Mouse (Mus musculus) left cerebral cortex, postnatal 14 days (tissue): ENCODE data around the gene Lrrd1. TPM values are rescaled to one million over a fixed set of nuclear protein-coding genes. Genes with fewer than 3 reads are reported as not detected.
A peak's percentile ranks its signal among the peaks of the same experiment; 100 is the strongest.
"Not testable (repeated sequence)": the region's sequence is repeated elsewhere in the genome, so short reads cannot be mapped to it uniquely, and the experiment has no call there.

Source experiments
- DNase-seq, 2 experiments: peaks; one replicate each; pipeline ENCODE4 v3.0.0; 2021 to 2022; ENCODE audit warnings: low spot score in 2 of 2, mixed read lengths in 1 of 2
- intact Hi-C: fragments of 180-260 bp; cut with DNase I; formaldehyde crosslinking; loops from one replicate; pipeline ENCODE4 v1.15.1; 2025
- long read RNA-seq, 2 experiments: library from polyadenylated mRNA; stranded (forward); transcript quantifications; one replicate each; pipeline ENCODE4 v2.0.0; 2021
- total RNA-seq, 2 experiments: library from RNA; stranded (reverse); gene quantifications; 2 replicates each; pipeline ENCODE4 v1.2.3; 2021

The Lrrd1 gene
- not detected for total RNA-seq
- long read RNA-seq, experiment 1, result 0 reads
- long read RNA-seq, experiment 2, result 0 reads

DNA sequence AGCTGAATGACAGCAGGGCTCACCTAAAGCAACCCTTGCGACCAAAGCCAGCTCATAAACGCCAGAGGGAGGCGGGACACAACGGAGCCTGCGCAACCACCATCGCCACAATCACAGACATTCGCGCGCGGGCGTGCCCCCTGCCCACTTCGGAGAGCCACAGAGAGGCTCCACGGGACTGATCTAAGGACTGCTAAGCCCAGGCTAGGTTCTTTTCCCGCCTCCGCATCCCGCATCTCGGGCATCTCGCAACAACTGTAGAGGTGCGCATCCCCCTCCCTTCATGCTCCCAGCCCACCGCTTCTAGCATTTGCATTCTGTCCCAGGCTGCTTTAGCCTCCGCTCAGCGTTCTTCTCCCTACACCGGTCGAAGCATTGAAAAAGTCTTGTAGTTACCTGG is at the start of gene Lrrd1:
Lrrd1 (plus strand) TSS at position 148 of the 400 bp plus-strand sequence.
- intact Hi-C loops, result no loop called here

DNA sequence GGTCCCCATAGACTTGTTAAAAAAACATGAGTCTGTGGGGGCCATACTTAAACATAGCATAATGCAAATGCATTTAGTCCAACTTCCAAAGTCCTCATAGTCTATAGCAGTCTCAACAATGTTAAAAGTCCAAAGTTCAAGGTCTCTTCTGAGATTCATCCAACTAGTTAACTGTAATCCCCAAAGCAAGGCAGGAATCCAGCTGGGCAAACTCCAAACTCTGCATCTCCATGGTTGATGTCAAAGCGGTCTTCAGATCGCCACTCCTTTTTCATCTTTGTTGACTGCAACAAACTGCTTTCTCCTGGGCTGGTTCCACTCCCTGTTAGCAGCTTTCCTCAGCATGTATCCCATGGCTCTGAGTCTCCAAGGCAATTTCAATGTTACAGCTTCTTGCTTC is 47.9 kb upstream of the Lrrd1 start:
- DNase-seq, intact Hi-C loops: not testable (repeated sequence)

More for the DNA sequence above, at the start of gene Lrrd1:
- peak in 1 of 2 experiments; percentile 7 for DNase-seq

DNA sequence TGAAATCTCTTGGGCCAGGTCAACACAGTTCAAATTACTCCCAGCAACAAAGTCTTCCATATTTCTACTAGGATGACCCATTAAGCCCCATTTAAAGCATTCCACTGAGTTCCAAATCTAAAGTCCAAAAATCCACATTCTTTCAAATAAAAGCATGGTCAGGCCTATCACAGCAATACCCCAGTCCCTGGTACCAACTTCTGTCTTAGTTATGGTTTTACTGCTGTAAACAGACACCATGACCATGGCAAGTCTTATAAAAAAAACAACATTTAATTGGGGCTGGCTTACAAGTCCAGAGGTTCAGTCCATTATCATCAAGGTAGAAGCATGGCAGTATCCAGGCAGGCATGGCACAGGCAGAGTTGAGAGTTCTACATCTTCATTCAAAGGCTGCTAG is 46.3 kb upstream of the Lrrd1 start:
- DNase-seq, intact Hi-C loops: not testable (repeated sequence)

DNA sequence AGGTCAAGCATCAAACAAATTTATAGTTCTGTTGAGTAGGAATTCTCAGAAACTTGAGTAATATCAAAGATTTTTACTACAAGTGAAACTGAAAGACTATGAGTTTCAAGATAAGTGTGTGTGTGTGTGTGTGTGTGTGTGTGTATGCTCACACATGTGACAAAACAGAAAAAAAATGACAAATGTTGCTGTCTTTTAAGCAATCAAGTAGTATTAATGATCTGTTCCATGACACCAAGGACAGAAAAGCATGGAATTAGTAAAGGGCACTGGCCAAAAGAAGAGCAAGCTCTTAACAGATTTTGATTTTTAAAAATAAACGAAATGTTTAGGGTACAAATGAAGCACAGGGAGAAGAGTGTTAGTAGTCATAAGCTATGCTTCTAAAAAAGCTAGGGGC is 44.9 kb upstream of the Lrrd1 start:
- intact Hi-C loops, result loop anchor here (5.0 kb wide), 1 partner anchor 153 kb away; no protein-coding TSS in a partner anchor
- no peak for DNase-seq

DNA sequence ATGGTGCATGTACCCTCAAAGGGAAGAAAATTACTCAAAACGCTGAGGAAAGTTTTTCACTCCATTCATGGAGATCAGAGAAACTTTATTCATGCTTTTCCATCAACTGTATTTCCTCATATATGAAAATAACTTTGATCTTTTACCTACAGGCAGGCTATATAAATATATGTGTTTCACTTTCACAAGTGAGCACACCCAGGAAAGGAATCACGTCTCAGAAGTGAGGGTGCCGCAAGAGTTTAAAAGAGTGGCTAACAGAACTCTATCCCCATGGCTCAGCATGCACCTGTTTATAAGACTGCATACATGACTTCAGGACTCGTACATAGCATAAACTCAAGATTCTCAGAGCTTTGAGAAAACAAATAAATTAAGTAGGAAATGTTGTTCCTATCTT is 44.1 kb upstream of the Lrrd1 start:
- no peak for DNase-seq
- intact Hi-C loops, result loop anchor here (5.0 kb wide), 1 partner anchor 154 kb away; no protein-coding TSS in a partner anchor

DNA sequence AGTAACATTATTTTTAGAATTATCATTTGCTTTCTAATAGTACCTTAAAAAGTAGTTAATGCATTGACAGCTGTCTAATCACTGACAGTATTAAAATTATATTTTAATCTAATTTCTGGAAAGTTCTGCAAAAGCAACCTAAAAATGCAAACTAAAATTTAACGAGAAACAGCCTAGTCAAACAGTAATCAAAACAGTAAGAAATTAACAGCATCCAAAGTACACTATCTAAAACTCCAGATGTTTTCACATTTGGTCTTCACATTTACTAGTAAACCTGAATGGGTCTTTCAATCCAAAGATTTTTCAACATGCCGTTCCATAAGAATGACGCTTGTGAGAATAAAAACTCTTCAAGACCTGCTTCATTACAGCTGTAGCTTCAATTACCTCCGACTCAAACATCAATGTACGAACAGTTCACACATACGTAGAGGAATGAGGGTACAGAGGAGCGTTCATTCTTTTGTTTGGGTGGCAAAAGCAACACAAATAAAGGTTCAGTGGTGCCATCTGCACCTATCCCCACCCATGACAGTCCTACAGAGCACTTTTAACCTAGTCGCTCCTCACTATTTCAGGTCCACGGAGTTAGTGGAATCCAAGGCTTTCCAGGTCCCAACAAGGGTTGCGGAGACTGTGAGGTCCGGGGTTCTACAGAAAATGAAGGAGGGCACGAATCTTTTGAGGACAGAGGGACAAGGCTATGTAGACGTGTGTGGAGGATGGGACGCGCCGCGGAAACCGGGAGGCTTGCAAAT is 43.1 kb upstream of the Lrrd1 start:
- DNase-seq, result no peak
- intact Hi-C loops, result loop anchor here (5.0 kb wide), 1 partner anchor 155 kb away; no protein-coding TSS in a partner anchor

DNA sequence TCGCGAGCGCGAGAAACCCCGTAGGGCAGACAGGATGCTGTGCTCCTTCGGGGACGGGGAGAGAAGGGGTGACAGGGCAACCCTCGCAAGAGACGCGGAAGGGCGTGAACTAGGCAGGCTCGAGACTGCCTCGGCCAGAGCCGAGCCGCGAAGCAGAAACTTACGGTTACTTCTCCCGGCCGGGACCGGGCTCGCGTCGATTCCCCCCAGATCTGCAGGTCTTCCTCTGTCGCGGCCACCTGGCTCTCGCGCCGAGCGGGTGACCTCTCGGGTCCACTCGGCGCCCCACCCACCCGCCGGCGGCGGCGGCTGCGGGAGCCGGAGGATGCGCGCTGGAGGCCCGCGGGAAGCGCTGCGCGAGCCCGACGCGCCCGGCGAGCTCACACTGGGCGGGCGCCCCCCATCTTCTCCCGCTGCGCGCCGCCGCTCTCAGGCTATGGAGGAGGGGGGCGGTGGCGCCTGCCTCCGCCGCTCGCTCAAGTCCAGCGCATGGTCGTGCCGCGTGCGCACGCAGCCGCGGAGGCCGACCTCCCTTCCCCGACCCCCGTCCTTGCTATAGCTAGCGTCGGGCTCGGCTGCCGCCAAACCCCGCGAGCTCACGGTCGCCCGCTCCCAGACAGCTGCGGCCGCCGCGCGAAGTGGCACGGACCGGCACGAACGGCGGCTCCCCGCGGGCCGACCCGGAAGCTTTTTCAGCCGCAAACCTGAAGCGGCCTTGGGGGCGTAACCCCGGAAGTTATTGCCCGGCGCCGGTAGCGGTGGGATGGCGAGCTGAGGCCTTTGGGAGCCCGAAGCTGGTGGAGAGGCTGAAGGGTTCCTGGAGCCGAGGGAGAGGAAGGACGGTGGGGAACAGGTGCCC is 42.3 kb upstream of the Lrrd1 start, which contains the start of the genes Ankib1 and Krit1:
Ankib1 (minus strand) TSS at position 493 of the 859 bp plus-strand sequence.
Krit1 (plus strand) TSS at position 752 of the 859 bp plus-strand sequence.
- DNase-seq, result peak; percentile 88 to 91
- intact Hi-C loops, result loop anchor here (5.0 kb wide), 1 partner anchor 155 kb away; no protein-coding TSS in a partner anchor

DNA sequence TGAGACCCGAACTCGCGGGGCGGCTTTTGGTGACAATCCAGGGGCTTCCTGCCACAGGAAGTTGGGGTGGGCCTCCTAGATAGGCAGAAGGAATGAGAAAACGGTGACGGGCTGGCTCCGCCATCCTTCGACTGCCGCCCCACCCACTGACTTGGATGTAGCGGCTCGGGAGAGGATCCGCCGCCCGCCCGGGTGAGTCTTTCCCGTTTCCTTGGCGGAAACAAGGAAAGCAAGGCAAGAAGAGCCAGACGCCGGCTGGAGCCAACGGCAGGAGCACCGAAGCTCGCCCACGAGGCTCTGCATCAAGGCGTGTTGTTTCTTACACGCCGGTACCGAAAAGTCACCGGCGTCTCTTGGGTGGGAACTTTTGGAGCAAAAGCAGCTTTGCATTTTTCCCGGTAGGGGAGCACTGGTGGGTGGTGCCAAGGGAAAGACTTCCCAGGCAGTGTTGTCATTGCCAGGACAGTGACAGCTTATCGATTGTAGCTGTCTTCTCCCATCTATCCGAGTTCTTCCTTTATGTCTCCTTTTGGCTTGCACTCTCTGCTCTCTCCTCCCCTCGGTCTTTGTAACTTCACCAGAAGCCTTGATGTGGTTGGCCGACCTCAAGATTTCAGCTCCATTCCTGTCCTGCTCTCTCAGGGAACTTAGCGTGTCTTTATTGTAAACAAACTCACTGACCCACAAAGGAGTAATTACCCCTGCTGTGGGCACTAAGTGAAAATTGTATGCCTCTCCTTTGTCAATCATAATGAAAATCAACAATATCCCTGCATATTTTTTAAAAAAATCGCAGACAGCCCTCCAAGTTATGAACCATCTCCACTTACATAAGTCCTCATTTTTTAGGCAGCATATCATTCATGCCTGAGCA is 41.4 kb upstream of the Lrrd1 start:
- DNase-seq, result no peak
- intact Hi-C loops, result loop anchor here (5.0 kb wide), 1 partner anchor 156 kb away; no protein-coding TSS in a partner anchor

DNA sequence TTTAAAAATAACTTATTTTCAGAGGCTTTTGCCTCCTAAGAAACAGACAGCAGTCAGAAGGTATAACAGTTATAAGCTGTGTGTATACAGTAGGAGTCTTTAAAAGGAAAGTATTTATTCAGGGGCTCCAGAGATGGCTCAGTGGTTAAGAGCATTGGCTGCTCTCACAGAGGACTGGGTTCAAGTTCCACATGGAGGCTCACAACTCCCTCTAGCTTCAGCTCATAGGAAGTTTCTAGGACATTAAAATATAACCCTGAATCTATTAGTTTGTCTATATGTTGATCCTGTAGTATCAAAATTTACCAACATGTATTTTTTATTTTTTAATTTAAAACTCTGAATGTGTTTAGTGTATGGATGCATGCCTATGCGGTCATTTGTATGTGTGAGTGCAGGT is 36.5 kb upstream of the Lrrd1 start:
- DNase-seq, result no peak
- intact Hi-C loops, result no loop called here

DNA sequence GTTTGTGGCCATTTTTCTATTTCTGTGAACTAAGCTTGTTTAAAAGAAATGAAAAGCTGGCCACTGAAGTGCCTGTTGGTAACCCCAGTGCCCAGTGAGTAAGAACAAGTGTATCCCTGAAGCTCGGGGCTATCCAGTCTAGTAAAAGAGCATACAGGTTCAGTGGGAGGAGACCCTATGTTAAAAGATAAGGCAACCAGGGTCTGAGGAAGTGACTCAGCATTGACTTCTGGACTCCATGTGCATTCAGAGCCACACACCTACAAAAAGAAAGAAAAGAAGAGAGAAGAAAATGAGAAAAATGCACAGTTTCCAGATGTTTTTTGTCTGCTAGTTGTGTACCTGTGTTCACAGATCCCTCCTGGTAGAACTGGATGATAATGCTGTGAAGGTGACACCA is 10.9 kb upstream of the Lrrd1 start:
- intact Hi-C loops, result no loop called here

DNA sequence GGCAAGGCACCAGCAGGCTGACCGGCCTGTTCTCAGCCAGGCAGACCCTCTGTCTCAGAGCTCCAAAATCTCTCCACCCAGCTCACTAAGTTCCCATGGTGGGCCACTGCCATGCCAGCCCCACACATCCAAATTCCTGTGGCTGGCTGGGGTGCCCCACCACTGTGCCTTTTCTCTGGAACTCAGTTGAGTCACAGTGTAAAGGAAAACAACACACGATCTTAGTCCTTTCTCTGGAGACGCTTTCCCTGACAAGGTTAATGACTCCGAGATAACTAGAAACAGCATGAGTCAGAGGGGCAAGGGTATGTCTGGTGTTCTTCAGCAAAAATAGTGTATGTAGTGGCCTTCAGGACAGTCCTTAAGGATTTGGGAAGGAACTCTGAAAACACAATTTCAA is 25.2 kb downstream of the Lrrd1 start:
- DNase-seq, result no peak
- intact Hi-C loops, result no loop called here

More for the DNA sequence above, 10.9 kb upstream of the Lrrd1 start:
- DNase-seq, result no peak

DNA sequence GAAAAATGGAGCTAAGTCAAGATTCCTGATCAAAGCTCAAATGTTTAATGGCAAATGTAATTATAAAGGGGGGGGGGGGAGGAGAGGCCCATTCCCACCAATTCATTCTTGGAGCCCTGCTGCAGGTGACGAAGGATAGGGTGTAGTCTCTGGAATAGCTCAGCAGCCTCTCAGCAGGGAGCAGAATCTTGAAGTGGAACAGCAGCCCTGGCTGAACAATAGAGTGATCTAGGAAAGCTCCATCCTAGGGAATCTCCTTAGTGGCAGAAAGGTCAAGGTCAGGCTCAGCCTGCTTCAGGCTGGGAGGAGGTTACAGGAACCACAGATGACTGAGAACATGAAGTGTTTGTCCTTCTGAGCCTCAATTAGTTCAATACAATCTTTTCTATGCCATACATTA is 27.4 kb downstream of the Lrrd1 start:
- no peak for DNase-seq
- intact Hi-C loops, result no loop called here

DNA sequence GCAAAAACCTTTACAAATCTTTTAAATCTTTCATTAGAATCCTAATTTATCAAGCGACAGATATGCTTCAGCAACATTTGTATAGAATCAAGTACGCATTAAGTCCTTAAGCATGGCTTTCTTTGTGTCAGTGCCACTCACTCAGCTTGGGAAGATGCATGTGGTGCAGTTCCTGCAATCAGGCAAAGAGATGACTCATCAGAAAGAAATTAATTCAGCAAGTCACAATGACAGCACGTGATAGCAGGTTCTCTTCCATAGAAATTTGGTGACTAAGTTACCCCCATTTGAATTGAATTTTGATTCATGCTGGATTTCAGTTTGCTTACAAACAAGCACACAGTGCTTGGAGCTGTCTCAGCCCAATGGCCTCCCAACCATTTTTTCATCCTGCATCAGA is 28.5 kb downstream of the Lrrd1 start:
- intact Hi-C loops, result no loop called here
- DNase-seq, result peak in 1 of 2 experiments; percentile 23

DNA sequence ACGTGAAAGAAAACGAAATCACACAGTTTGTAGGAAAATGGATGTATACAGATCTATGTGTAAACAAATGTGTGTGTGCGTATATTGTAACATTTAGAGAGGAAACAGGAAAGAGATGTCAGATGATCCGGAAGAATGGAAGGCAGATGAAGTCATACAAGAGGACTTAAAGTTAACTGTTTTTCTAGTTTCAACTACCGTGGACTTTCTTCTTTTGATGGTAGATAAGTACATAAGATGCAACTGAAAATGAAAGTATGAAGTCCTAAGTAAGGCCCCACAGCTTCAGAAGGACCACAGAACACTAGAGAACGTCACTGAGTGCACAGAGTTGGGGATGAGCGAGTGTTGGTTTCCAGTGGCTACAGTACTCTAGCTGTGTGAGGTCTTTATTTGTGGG is 41.9 kb downstream of the Lrrd1 start:
- DNase-seq, intact Hi-C loops: not testable (repeated sequence)

DNA sequence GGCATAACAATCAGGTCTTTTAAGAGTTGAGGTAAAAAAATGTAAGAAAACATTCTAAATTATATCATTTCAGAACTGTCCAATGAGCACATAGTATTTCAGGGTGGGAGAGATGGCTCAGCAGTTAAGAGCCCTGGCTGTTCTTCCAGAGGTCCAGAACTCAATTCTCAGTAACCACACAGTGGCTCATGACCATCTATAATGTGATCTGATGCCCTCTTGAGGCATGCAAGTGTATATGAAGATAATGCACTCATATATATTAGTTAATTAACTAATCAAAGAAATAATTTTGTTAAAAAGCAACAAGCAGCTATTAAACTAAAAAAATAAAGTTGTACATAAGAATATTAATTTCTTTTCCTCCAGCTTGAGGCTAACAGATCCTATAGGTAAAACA is 44.2 kb downstream of the Lrrd1 start:
- no peak for DNase-seq
- intact Hi-C loops, result no loop called here

DNA sequence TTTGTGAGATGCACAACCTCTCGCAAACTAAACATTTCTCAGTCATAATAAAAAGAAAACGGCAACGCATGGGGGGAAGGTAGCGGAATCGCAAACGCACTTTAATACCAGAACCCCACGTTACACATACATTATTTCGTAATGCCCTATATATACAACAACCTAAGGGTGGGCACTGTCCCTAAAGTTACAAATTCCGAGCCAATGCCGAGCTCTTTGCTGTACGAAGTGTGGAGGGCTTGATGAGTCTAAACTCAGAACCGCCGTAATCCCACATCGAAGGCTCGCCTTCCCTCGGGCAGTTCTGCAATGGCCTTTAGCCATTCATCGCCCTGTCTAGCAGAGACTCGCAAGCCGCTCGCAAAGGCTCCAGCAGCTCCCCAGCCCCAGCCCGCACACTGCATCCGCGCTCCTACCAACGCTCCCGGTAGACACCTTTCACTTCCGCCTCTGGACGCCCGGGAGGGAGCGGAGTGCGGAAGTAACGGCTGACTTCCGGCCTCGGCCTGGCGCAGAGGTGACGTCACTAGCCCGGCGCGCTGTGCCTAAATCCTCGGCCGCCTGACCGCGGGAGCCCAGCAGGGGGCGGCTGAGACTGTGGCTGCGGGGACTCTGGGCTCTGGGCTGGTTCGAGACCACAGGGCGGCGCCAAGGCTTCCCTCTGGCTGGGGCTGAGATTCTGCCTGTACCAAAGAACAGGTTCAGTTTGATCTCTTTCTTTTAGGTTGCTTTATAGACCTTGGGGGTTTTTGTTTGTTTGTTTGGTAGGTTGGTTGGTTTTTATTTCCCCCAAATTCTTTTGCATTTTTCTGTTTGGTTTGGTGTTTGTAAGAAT is 48.7 kb downstream of the Lrrd1 start, which contains the start of gene Mterf1a:
Mterf1a (minus strand) TSS at position 475 of the 835 bp plus-strand sequence.
- intact Hi-C loops, result loop anchor here (2.0 kb wide), 1 partner anchor 297 kb away; no protein-coding TSS in a partner anchor
- peak; percentile 30 to 32 for DNase-seq

DNA sequence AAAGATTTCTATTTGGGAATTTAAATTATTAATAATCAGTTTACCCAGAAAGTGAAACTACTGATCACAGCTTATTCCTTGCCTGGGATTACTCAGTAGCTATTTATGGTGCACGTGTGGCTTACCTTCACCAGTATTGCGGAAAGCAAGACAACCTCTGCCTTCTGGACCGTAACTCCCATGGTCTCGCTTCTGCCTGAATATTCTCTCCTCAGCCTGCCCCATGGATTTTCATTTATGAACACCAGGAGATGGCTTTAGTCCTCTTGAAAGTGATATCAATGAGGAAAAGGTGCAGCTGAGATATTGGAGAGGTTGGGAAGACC is 49.3 kb downstream of the Lrrd1 start:
- intact Hi-C loops, result loop anchor here (2.0 kb wide), 1 partner anchor 297 kb away; no protein-coding TSS in a partner anchor
- not testable (repeated sequence) for DNase-seq

DNA sequence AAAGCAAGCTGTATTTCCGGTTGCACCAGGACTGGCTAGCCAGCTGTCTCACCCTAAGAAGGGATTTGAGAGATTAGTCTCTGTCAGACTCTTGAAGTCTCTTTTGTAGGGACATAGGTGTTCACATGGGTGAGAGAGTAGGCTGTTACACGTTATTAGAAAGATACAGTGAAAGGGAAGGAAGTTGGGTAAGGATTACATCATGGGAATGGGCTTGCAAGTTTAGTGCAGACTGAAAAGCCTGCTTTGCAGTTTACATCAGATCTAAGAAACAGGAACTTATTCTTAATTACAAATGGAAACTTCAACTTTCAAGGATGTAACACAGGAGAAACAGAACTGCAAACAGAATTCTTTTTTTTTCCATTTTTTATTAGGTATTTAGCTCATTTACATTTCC is 60.5 kb downstream of the Lrrd1 start:
- no peak for DNase-seq
- intact Hi-C loops, result no loop called here
